ENCODE assay signal across 10 mouse cellular contexts in genomic region chr1:131085957-131086739, GRCm38 (mm10). TPM values are rescaled to one million over a fixed set of nuclear protein-coding genes. Genes with fewer than 3 reads are reported as not detected.
DNase-seq lines count a peak whose midpoint lies in the region; ATAC-seq and TF ChIP-seq lines count a peak whose summit lies in the region.
"Had no signal": no experiment of that assay in that cellular context is flagged by ENCODE, and none has a peak within 500 bp of the region (broad histone marks: within the 10 kb centered on the region; RNA-seq: fewer than 3 reads in every experiment).

No protein-coding gene starts in this region.

- H3K36me3 ChIP-seq in heart, postnatal 0 days (replicated peaks; ENCODE audit: control insufficient read depth, insufficient read depth, low read length), result no peaks in the 10 kb centered on the region
- no peaks in the 10 kb centered on the region for H3K36me3 ChIP-seq in heart, embryonic 10.5 days
- H3K36me3 ChIP-seq in hindbrain, embryonic 11.5 days (ENCODE audit: control insufficient read depth, insufficient read depth, low read length), result no peaks in the 10 kb centered on the region
- H3K36me3 ChIP-seq in midbrain, embryonic 15.5 days (replicated peaks), result no peaks in the 10 kb centered on the region
- no peaks in the 10 kb centered on the region for H3K36me3 ChIP-seq in kidney, embryonic 16.5 days (ENCODE audit: insufficient read depth, low read length)

- no peaks in the 10 kb centered on the region for H3K9me3 ChIP-seq in heart, postnatal 0 days (replicated peaks; ENCODE audit: control insufficient read depth, low read length)
- no peaks in the 10 kb centered on the region for H3K9me3 ChIP-seq in heart, embryonic 10.5 days
- H3K9me3 ChIP-seq in hindbrain, embryonic 11.5 days (ENCODE audit: control insufficient read depth, low read length), result no peaks in the 10 kb centered on the region
- H3K9me3 ChIP-seq in midbrain, embryonic 15.5 days, result no peaks in the 10 kb centered on the region
- H3K9me3 ChIP-seq in kidney, embryonic 16.5 days (ENCODE audit: low read length), result no peaks in the 10 kb centered on the region

- no peak for TF ChIP-seq CTCF in heart, postnatal 0 days (IDR thresholded peaks at IDR 0.05; ENCODE audit: low read depth)

- TF ChIP-seq EP300 in heart, postnatal 0 days (IDR thresholded peaks at IDR 0.05; ENCODE audit: low read depth), result no peak

- 42% methylated on average over 4 of the region's 4 CpGs for WGBS in heart, postnatal 0 days
- 38% methylated on average over 4 of the region's 4 CpGs for WGBS in heart, embryonic 10.5 days
- WGBS in hindbrain, embryonic 11.5 days, result 10% methylated on average over 4 of the region's 4 CpGs
- WGBS in midbrain, embryonic 15.5 days, result 4% methylated on average over 4 of the region's 4 CpGs
- 24% methylated on average over 4 of the region's 4 CpGs for WGBS in kidney, embryonic 16.5 days

- H3K4me1 ChIP-seq in heart, postnatal 0 days (ENCODE audit: control insufficient read depth, insufficient read depth), result peaks cover 94% of the 10 kb centered on the region
- H3K4me1 ChIP-seq in heart, embryonic 10.5 days, result peaks cover 99% of the 10 kb centered on the region
- peaks cover 73% of the 10 kb centered on the region for H3K4me1 ChIP-seq in brown adipose tissue, adult 24 weeks (ENCODE audit: control insufficient read depth, insufficient read depth, insufficient read length, low read length)
- peaks cover 8% of the 10 kb centered on the region; the same call in 1 of the 2 replicates for H3K4me1 ChIP-seq in hindbrain, embryonic 11.5 days (replicated peaks; ENCODE audit: control insufficient read depth, insufficient read depth, low read length)
- H3K4me1 ChIP-seq in midbrain, embryonic 15.5 days, result peaks cover 65% of the 10 kb centered on the region
- peaks cover 91% of the 10 kb centered on the region for H3K4me1 ChIP-seq in kidney, embryonic 16.5 days (ENCODE audit: insufficient read depth, low read length)

- DNase-seq in heart, postnatal 0 days (ENCODE audit: low spot score), result no peak
- no peak for DNase-seq in heart, embryonic 10.5 days (ENCODE audit: low spot score)
- no peak for DNase-seq in hindbrain, embryonic 11.5 days (ENCODE audit: low spot score)
- no peak for DNase-seq in frontal cortex, postnatal 36 days (ENCODE audit: low spot score in 2 of 2)
- no peak for DNase-seq in urinary bladder, postnatal 25 days (ENCODE audit: low spot score)
- DNase-seq: cerebellum, adult 11-12 months had no signal

- no peaks in the 10 kb centered on the region for H3K27me3 ChIP-seq in heart, postnatal 0 days (ENCODE audit: control insufficient read depth, insufficient read depth, low read length)
- no peaks in the 10 kb centered on the region for H3K27me3 ChIP-seq in heart, embryonic 10.5 days (ENCODE audit: insufficient read depth, poor library complexity, severe bottlenecking)
- H3K27me3 ChIP-seq in hindbrain, embryonic 11.5 days (ENCODE audit: control insufficient read depth, insufficient read depth, low read length), result no peaks in the 10 kb centered on the region
- H3K27me3 ChIP-seq in midbrain, embryonic 15.5 days (replicated peaks), result no peaks in the 10 kb centered on the region
- no peaks in the 10 kb centered on the region for H3K27me3 ChIP-seq in kidney, embryonic 16.5 days (ENCODE audit: insufficient read depth, low read length)

- ATAC-seq in heart, postnatal 0 days (ENCODE audit: insufficient read depth, low read depth), result no peak
- ATAC-seq in hindbrain, embryonic 11.5 days (ENCODE audit: low FRiP score), result peak; percentile 44
- peak; percentile 28; the same call in 1 of the 2 replicates for ATAC-seq in midbrain, embryonic 15.5 days (replicated peaks)
- ATAC-seq in kidney, embryonic 16.5 days (ENCODE audit: low FRiP score, low TSS enrichment), result no peak
- ATAC-seq: CD4-positive, CD25-positive, alpha-beta regulatory T cell, adult 4 months had no signal

- H3K4me2 ChIP-seq in heart, postnatal 0 days (ENCODE audit: low read depth, low read length), result no peak overlapping the region
- no peak overlapping the region for H3K4me2 ChIP-seq in hindbrain, embryonic 11.5 days (replicated peaks; ENCODE audit: low read depth, low read length)
- peak overlapping the region; percentile 3; the same call in 1 of the 2 replicates for H3K4me2 ChIP-seq in midbrain, embryonic 15.5 days
- H3K4me2 ChIP-seq in kidney, embryonic 16.5 days (replicated peaks; ENCODE audit: low read depth, low read length), result no peak overlapping the region

- 0 out of 2 replicates have a peak overlapping the region, but pooled peaks have one; percentile 27 for H3K9ac ChIP-seq in heart, postnatal 0 days (replicated peaks; ENCODE audit: low read depth, low read length)
- H3K9ac ChIP-seq in hindbrain, embryonic 11.5 days (ENCODE audit: low read depth, low read length), result no peak overlapping the region
- H3K9ac ChIP-seq in midbrain, embryonic 15.5 days, result no peak overlapping the region
- no peak overlapping the region for H3K9ac ChIP-seq in kidney, embryonic 16.5 days (replicated peaks; ENCODE audit: low read length)

- H3K4me3 ChIP-seq in heart, postnatal 0 days (ENCODE audit: low read depth, low read length), result no peak overlapping the region
- no peak overlapping the region for H3K4me3 ChIP-seq in heart, embryonic 10.5 days
- H3K4me3 ChIP-seq in brown adipose tissue, adult 24 weeks (ENCODE audit: insufficient read depth, low read depth, low read length), result no peak overlapping the region
- H3K4me3 ChIP-seq in hindbrain, embryonic 11.5 days (ENCODE audit: low read depth, low read length), result no peak overlapping the region
- H3K4me3 ChIP-seq in midbrain, embryonic 15.5 days, result no peak overlapping the region
- H3K4me3 ChIP-seq in kidney, embryonic 16.5 days (ENCODE audit: low read length), result no peak overlapping the region

- peak overlapping the region; percentile 15; the same call in 1 of the 2 replicates for H3K27ac ChIP-seq in heart, postnatal 0 days (ENCODE audit: low read depth)
- H3K27ac ChIP-seq in heart, embryonic 10.5 days, result no peak overlapping the region
- H3K27ac ChIP-seq in brown adipose tissue, adult 24 weeks (replicated peaks; ENCODE audit: low read depth, low read length), result peak overlapping the region; percentile 75
- peak overlapping the region; percentile 53 for H3K27ac ChIP-seq in hindbrain, embryonic 11.5 days (ENCODE audit: low read depth, low read length)
- peak overlapping the region; percentile 30 for H3K27ac ChIP-seq in midbrain, embryonic 15.5 days
- no peak overlapping the region for H3K27ac ChIP-seq in kidney, embryonic 16.5 days (ENCODE audit: low read length)

RNA-seq across cellular contexts. Expression of gene Mapkapk2, which starts 11.5 kb away (rescaled TPM):
- total RNA-seq in heart, postnatal 0 days (2014; rRNA removed; ENCODE audit: low replicate concordance), result 302 and 348 TPM in 2 replicates
- 62.6 and 69.9 TPM in 2 replicates for polyA plus RNA-seq in heart, postnatal 0 days (2015; fragmentation: Nextera tagmentation; extraction: Ambion mirVana)
- polyA plus RNA-seq in heart, embryonic 10.5 days (2016; fragmentation: Nextera tagmentation; extraction: Ambion mirVana), result 59.2 and 60.3 TPM in 2 replicates
- polyA plus RNA-seq in brown adipose tissue, adult 24 weeks (2012; ENCODE audit: insufficient read depth, insufficient read length, missing spikeins), result 76.7 and 87.6 TPM in 2 replicates
- polyA plus RNA-seq in hindbrain, embryonic 11.5 days (2014; fragmentation: Nextera tagmentation; extraction: Ambion mirVana), result 39.8 and 43.7 TPM in 2 replicates
- polyA plus RNA-seq in midbrain, embryonic 15.5 days (2015; fragmentation: Nextera tagmentation; extraction: Ambion mirVana), result 17.9 and 22.2 TPM in 2 replicates
- 26.5 and 43.9 TPM in 2 replicates for polyA plus RNA-seq in kidney, embryonic 16.5 days (2015; fragmentation: Nextera tagmentation; extraction: Ambion mirVana)

RNA-seq across cellular contexts. Expression of gene Dyrk3, which starts 52.0 kb away (rescaled TPM):
- 1.3 and 1.4 TPM in 2 replicates for total RNA-seq in heart, postnatal 0 days (2014; rRNA removed; ENCODE audit: low replicate concordance)
- 0.60 and 0.86 TPM in 2 replicates for polyA plus RNA-seq in heart, postnatal 0 days (2015; fragmentation: Nextera tagmentation; extraction: Ambion mirVana)
- 3.1 and 3.9 TPM in 2 replicates for polyA plus RNA-seq in heart, embryonic 10.5 days (2016; fragmentation: Nextera tagmentation; extraction: Ambion mirVana)
- polyA plus RNA-seq in brown adipose tissue, adult 24 weeks (2012; ENCODE audit: insufficient read depth, insufficient read length, missing spikeins), result not detected in 2 replicates
- polyA plus RNA-seq in hindbrain, embryonic 11.5 days (2014; fragmentation: Nextera tagmentation; extraction: Ambion mirVana), result 10.6 and 11.6 TPM in 2 replicates
- polyA plus RNA-seq in midbrain, embryonic 15.5 days (2015; fragmentation: Nextera tagmentation; extraction: Ambion mirVana), result 15.5 and 17.8 TPM in 2 replicates
- 5.9 and 6.1 TPM in 2 replicates for polyA plus RNA-seq in kidney, embryonic 16.5 days (2015; fragmentation: Nextera tagmentation; extraction: Ambion mirVana)

Comparison
In these comparisons a context has a peak if more than half of its experiments do, and no peak if none do; other contexts are left out.
1. H3K27ac ChIP-seq: peak in heart, postnatal 0 days (single experiment), brown adipose tissue, adult 24 weeks (single experiment), hindbrain, embryonic 11.5 days (single experiment) and midbrain, embryonic 15.5 days (single experiment); none in heart, embryonic 10.5 days (single experiment) and kidney, embryonic 16.5 days (single experiment).
2. ATAC-seq: peak in hindbrain, embryonic 11.5 days (single experiment) and midbrain, embryonic 15.5 days (single experiment); none in heart, postnatal 0 days (single experiment) and kidney, embryonic 16.5 days (single experiment).